Mouse (Mus musculus) testis, adult 2 months (tissue): ENCODE data around the gene Cwf19l1. TPM values are rescaled to one million over a fixed set of nuclear protein-coding genes. Genes with fewer than 3 reads are reported as not detected.
A peak's percentile ranks its signal among the peaks of the same experiment; 100 is the strongest.

Experiments
- H3K27ac ChIP-seq: fragments of 200-500 bp; 2 replicates; pipeline ENCODE4 v1.5.1; 2012; ENCODE audit warnings: low read depth, low read length; ENCODE audit not compliant: control insufficient read depth, insufficient read depth
- H3K27me3 ChIP-seq: fragments of 200-500 bp; 2 replicates; pipeline ENCODE4 v1.6.1; 2012; ENCODE audit warnings: mild to moderate bottlenecking, low read length, moderate library complexity; ENCODE audit not compliant: control insufficient read depth, insufficient read depth
- H3K36me3 ChIP-seq: fragments of 200-500 bp; 2 replicates; pipeline ENCODE4 v1.6.1; 2012; ENCODE audit warnings: mild to moderate bottlenecking, low read length; ENCODE audit not compliant: control insufficient read depth, insufficient read depth
- H3K4me1 ChIP-seq: fragments of 200-500 bp; 2 replicates; pipeline ENCODE4 v1.6.1; 2012; ENCODE audit warnings: low read length; ENCODE audit not compliant: control insufficient read depth, insufficient read depth
- H3K4me3 ChIP-seq: fragments of 200-500 bp; 2 replicates; pipeline ENCODE4 v1.5.1; 2012; ENCODE audit warnings: low read depth, mild to moderate bottlenecking, low read length, moderate library complexity, mixed read lengths; ENCODE audit not compliant: control insufficient read depth
- CTCF ChIP-seq: fragments of 200-500 bp; IDR thresholded peaks from 2 replicates; pipeline ENCODE4 v1.5.1; 2012; ENCODE audit warnings: low read depth, mild to moderate bottlenecking, inconsistent platforms, low read length, moderate library complexity; ENCODE audit not compliant: control insufficient read depth, insufficient read depth, insufficient replicate concordance
- POLR2A ChIP-seq: fragments of 200-500 bp; IDR thresholded peaks from 2 replicates; pipeline ENCODE4 v1.6.1; 2012; ENCODE audit warnings: low read depth, mild to moderate bottlenecking, inconsistent platforms, low read length, moderate library complexity; ENCODE audit not compliant: control insufficient read depth
- polyA plus RNA-seq: library from polyadenylated mRNA; depleted of rRNA; stranded (reverse); fragments of >200 nt; gene quantifications from 2 replicates; pipeline ENCODE4 v1.2.3, GENCODE M21; 2012

The Cwf19l1 gene
- polyA plus RNA-seq, 1 experiment, result 6.8 TPM

DNA sequence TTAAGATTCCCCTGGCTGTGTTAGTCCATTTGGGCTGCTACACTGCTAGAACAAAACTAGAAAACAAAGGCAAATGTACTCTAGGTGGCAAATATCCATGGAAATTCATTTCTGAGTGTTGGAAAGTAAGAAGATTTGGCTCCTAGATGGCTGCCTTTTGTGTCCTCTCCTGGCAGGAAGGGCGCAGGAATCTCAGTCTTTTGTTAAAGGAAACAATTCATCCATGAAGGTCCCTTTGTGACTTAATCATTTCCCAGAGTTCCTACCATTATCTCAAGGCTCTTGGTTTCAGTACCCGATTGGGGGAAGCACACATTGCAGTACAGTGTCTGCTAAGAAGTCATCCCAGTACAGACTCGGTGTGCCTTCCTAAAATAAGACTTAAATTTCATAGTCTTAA, 49.4 kb downstream of the Cwf19l1 start:
- no peak overlapping the region for H3K27ac ChIP-seq
- TF ChIP-seq CTCF (no peak), POLR2A (no peak)

DNA sequence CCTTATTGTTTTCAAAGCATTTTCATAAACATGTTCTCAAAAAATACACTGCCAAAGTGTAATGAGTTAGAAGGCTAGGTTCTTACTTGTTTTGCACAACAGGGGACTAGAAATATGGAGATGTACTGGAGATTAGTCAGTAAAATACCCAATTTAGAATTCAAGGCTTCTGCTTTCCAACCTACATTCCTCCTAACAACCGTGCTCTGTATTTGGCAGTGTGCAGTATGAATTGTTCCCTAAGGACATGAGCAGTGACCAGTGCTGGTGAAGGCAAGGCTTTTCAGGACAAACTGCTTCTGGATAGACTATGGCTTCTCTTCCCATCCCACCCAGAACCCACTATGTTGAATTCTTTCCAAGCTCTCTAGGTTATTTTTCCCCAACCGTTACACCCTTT, 54.8 kb downstream of the Cwf19l1 start:
- no peak overlapping the region for H3K4me3 ChIP-seq
- H3K4me1 ChIP-seq, result no peaks in the 10 kb centered on the region
- no peaks in the 10 kb centered on the region for H3K27me3 ChIP-seq
- TF ChIP-seq POLR2A, result no peak
- no peak for TF ChIP-seq CTCF
- no peak overlapping the region for H3K27ac ChIP-seq
- no peaks in the 10 kb centered on the region; the same call in 1 of the 2 replicates for H3K36me3 ChIP-seq

More for the DNA sequence above, 49.4 kb downstream of the Cwf19l1 start:
- H3K36me3 ChIP-seq, result no peaks in the 10 kb centered on the region; the same call in none of the 2 replicates
- H3K4me1 ChIP-seq, result no peaks in the 10 kb centered on the region
- H3K4me3 ChIP-seq, result no peak overlapping the region
- no peaks in the 10 kb centered on the region for H3K27me3 ChIP-seq

DNA sequence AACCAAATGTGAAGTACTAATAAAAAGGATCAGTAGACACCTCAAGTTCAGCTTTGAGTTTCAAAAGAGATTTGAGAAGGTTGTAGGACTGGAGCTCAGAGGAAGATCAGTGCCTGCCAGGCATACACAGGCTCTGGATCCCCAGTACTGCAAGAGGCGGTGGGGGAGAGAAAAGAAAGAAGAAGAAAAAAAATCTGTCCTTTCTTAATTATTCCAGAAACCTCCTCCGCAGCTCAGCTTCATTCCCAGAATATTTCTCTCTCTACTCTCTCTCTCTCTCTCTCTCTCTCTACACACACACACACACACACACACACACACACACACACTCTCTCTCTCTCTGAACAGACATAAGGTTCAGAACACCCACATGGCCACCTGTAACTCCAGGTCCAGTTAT, 55.7 kb downstream of the Cwf19l1 start:
- Histone ChIP-seq H3K27ac (no peak overlapping the region), H3K4me1 (no peaks in the 10 kb centered on the region), H3K36me3 (no peaks in the 10 kb centered on the region; the same call in 1 of the 2 replicates), H3K27me3 (no peaks in the 10 kb centered on the region), H3K4me3 (no peak overlapping the region)
- TF ChIP-seq CTCF (no peak), POLR2A (no peak)

DNA sequence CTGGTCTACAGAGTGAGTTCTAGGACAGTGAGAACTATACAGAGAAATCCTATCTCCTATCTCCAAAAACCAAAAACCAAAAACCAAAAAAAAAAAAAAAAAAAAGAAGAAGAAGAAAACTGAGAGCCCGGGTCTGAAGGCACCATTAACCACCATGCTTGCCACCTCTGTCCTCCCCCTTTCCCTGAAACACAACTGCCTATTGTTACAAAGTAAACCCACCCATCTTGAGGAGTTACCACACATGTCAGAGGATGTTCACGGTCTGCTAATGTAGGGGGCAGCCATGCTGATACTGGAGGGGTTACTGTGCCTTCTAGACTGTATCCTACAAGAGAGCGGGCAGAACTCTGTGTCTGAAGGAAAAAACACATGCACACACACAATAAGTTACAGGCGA, 58.7 kb downstream of the Cwf19l1 start:
- H3K27me3 ChIP-seq, result no peaks in the 10 kb centered on the region
- H3K36me3 ChIP-seq, result no peaks in the 10 kb centered on the region; the same call in 1 of the 2 replicates
- TF ChIP-seq CTCF (no peak), POLR2A (no peak)
- H3K27ac ChIP-seq, result no peak overlapping the region
- no peak overlapping the region for H3K4me3 ChIP-seq
- no peaks in the 10 kb centered on the region for H3K4me1 ChIP-seq

DNA sequence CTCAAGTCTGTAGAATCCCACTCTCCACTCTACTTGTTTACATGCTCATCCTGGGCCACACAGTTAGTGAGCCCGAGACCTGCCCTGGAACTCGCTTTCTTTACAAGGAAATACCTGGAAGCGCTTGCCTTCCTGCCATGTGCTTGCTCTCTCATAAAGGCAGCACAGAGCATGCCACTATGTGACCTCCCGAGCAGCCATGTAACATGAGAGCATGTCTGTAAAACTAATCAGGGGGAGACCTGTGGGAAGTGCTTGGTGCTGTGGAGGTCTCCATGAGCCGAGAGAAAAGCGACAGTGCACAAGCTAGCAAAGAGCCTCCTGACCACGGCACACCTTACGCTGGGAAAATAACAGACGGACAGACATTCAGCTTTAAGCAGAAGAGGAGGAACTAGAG, 59.2 kb downstream of the Cwf19l1 start:
- Histone ChIP-seq H3K4me1 (peaks cover under 1% of the 10 kb centered on the region; the same call in 1 of the 2 replicates), H3K36me3 (no peaks in the 10 kb centered on the region; the same call in 1 of the 2 replicates), H3K27me3 (no peaks in the 10 kb centered on the region), H3K27ac (no peak overlapping the region), H3K4me3 (no peak overlapping the region)
- TF ChIP-seq CTCF, result no peak
- no peak for TF ChIP-seq POLR2A

DNA sequence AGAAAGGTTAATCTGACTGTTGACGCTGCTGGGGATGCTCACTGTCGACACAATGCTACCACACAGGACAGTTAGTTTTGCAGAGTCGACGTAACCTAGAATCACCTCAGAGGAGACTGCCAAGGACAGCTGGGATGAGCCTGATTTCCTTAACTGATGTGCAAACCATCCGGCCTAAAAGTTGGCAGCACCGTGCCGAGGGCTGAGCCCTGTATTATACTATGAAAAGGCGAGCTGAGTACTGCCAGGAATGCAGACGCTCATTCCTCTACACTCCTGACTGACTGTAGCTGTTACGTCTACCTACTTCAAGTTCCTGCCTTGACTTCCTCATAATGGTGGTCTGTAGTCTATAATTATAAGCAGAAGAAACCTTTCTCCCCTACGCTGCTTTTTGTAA, 60.7 kb downstream of the Cwf19l1 start:
- Histone ChIP-seq H3K4me3 (no peak overlapping the region), H3K4me1 (peaks cover 9% of the 10 kb centered on the region), H3K27ac (no peak overlapping the region), H3K27me3 (no peaks in the 10 kb centered on the region), H3K36me3 (no peaks in the 10 kb centered on the region; the same call in 1 of the 2 replicates)
- TF ChIP-seq POLR2A (no peak), CTCF (no peak)

DNA sequence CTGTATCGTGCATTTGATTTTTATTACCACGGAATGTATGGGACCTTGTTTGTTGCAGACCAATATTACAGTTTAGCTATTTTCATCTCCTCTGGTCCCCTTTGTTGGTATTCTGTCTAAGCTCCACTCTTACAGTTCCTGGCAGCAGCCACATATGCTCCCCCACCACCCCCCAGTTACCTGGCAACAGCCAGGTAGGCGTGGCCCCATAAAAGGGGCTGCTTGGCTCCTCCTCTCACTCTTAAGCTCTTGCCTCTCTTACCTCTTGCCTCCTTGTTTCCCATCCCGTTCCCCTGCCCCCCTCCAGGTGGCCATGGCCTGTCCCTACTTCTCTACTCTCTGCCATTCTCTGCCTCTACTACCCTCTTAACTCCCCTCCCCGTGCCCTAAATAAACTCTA, 64.5 kb downstream of the Cwf19l1 start:
- peaks cover 3% of the 10 kb centered on the region for H3K36me3 ChIP-seq
- no peak for TF ChIP-seq CTCF
- no peak for TF ChIP-seq POLR2A
- H3K4me3 ChIP-seq, result no peak overlapping the region
- H3K27ac ChIP-seq, result no peak overlapping the region; the same call in 1 of the 2 replicates
- H3K4me1 ChIP-seq, result peaks cover 11% of the 10 kb centered on the region
- no peaks in the 10 kb centered on the region for H3K27me3 ChIP-seq

- TF ChIP-seq CTCF, result no peak
- TF ChIP-seq POLR2A, result no peak
- peak overlapping the region; percentile 87 for H3K4me3 ChIP-seq
- peak overlapping the region; percentile 80 for H3K27ac ChIP-seq
Measured at GRCm38 (mm10) chr19:44069914-44070232, 65.8 kb downstream of the Cwf19l1 start.

More at GRCm38 (mm10) chr19:44069914-44070232, 65.8 kb downstream of the Cwf19l1 start:
- H3K4me1 ChIP-seq, result peaks cover 11% of the 10 kb centered on the region
- no peaks in the 10 kb centered on the region for H3K27me3 ChIP-seq
- H3K36me3 ChIP-seq, result peaks cover 3% of the 10 kb centered on the region
